Mouse (Mus musculus): Measurements from ENCODE around the gene March8.

- TF ChIP-seq GATA1 (IDR thresholded peaks at IDR 0.05; ENCODE audit: low read length) = no peak
- no peak for TF ChIP-seq TAL1 (IDR thresholded peaks at IDR 0.05; ENCODE audit: low read length)
These were observed 696 bp downstream of the March8 start for GRCm38 (mm10) chr6:116338520-116338919.
